Mouse (Mus musculus) small intestine, adult 2 months (tissue): ENCODE measurements around the gene C87436.

Source experiments
- CTCF ChIP-seq: fragments of 200-500 bp; IDR thresholded peaks from 2 replicates; pipeline ENCODE4 v1.5.1; 2012; ENCODE audit warnings: low read depth, mild to moderate bottlenecking, control low read depth, inconsistent platforms, low read length, moderate library complexity, mixed read lengths; ENCODE audit not compliant: insufficient replicate concordance, insufficient read length; ENCODE audit errors: extremely low read depth
- POLR2A ChIP-seq: fragments of 200-500 bp; IDR thresholded peaks from 2 replicates; pipeline ENCODE4 v1.6.1; 2012; ENCODE audit warnings: low read depth, mild to moderate bottlenecking, control low read depth, inconsistent platforms, low read length, moderate library complexity

- no peak for TF ChIP-seq POLR2A
- TF ChIP-seq CTCF, result no peak
These were observed 18.9 kb upstream of the C87436 start for GRCm38 (mm10) chr6:86419239-86419638.
